Mouse (Mus musculus) lung, postnatal 14 days (tissue): ENCODE data around the gene Fut2.

Experiments
- DNase-seq: peaks from one replicate; pipeline ENCODE4 v3.0.0; 2021

The Fut2 gene

GRCm38 (mm10) chr7:45635711-45636688 lies 30.2 kb downstream of the Fut2 start:
- DNase-seq, result peak; percentile 63

GRCm38 (mm10) chr7:45634946-45635681 lies 31.1 kb downstream of the Fut2 start:
- no peak for DNase-seq

- DNase-seq, result peak; percentile 38
These were observed 33.7 kb downstream of the Fut2 start for GRCm38 (mm10) chr7:45632499-45632898.

- peak; percentile 40 for DNase-seq
These were observed 35.9 kb downstream of the Fut2 start for GRCm38 (mm10) chr7:45630064-45630907.

- peak; percentile 95 for DNase-seq
These were observed 37.6 kb downstream of the Fut2 start for GRCm38 (mm10) chr7:45628364-45629294.

- DNase-seq, result peak; percentile 64
These were observed 38.9 kb downstream of the Fut2 start, which contains the start of gene Rasip1 for GRCm38 (mm10) chr7:45627261-45627660. Gene Rasip1, plus strand, starts transcription at chr7:45627488.

GRCm38 (mm10) chr7:45626571-45627076 lies 39.6 kb downstream of the Fut2 start:
- DNase-seq, result peak; percentile 46

- DNase-seq, result no peak
These were observed 40.7 kb downstream of the Fut2 start for GRCm38 (mm10) chr7:45625481-45625880.

GRCm38 (mm10) chr7:45624718-45625117 lies 41.5 kb downstream of the Fut2 start:
- DNase-seq, result no peak

- no peak for DNase-seq
These were observed 42.7 kb downstream of the Fut2 start for GRCm38 (mm10) chr7:45623507-45623906.

GRCm38 (mm10) chr7:45621443-45621842 lies 44.8 kb downstream of the Fut2 start, which contains the start of gene Izumo1:
Gene Izumo1, plus strand, starts transcription at chr7:45621811.
- DNase-seq, result peak; percentile 57

- no peak for DNase-seq
These were observed 46.6 kb downstream of the Fut2 start for GRCm38 (mm10) chr7:45619592-45619991.

- DNase-seq, result no peak
These were observed 47.9 kb downstream of the Fut2 start for GRCm38 (mm10) chr7:45618316-45618715.

GRCm38 (mm10) chr7:45617042-45617695 lies 49.0 kb downstream of the Fut2 start, which contains the start of gene Fut1:
Gene Fut1, plus strand, starts transcription at chr7:45617289.
- no peak for DNase-seq

GRCm38 (mm10) chr7:45616277-45616676 lies 49.9 kb downstream of the Fut2 start:
- DNase-seq, result no peak

- no peak for DNase-seq
These were observed 56.7 kb downstream of the Fut2 start for GRCm38 (mm10) chr7:45609511-45609910.

- no peak for DNase-seq
These were observed 60.4 kb downstream of the Fut2 start for GRCm38 (mm10) chr7:45605704-45606289.

GRCm38 (mm10) chr7:45598960-45599879 lies 67.0 kb downstream of the Fut2 start:
- DNase-seq, result no peak
